Mouse (Mus musculus) heart, embryonic 11.5 days (tissue): ENCODE measurements around the gene Adora1. TPM values are rescaled to one million over a fixed set of nuclear protein-coding genes. Genes with fewer than 3 reads are reported as not detected.
"Not testable (repeated sequence)": the region's sequence is repeated elsewhere in the genome, so short reads cannot be mapped to it uniquely, and the experiment has no call there.

Experiments used
- ATAC-seq: fragments of 200-750 bp; cut with Nextera tagmentation; replicated peaks from 2 replicates; pipeline ENCODE4 v1.8.0; 2017; ENCODE audit warnings: moderate library complexity; ENCODE audit not compliant: insufficient number of reproducible peaks, low FRiP score, low TSS enrichment
- H3K27ac ChIP-seq: fragments of 300-500 bp; sonication (generic); 2 replicates; pipeline ENCODE4 v1.5.1; 2014; ENCODE audit warnings: mild to moderate bottlenecking, low read depth, low read length
- H3K27me3 ChIP-seq: fragments of 300-500 bp; sonication (generic); 2 replicates; pipeline ENCODE4 v1.6.1; 2014; ENCODE audit warnings: mild to moderate bottlenecking, low read length, mixed read lengths; ENCODE audit not compliant: control insufficient read depth, insufficient read depth
- H3K36me3 ChIP-seq: fragments of 300-500 bp; sonication (generic); 2 replicates; pipeline ENCODE4 v1.6.1; 2014; ENCODE audit warnings: mild to moderate bottlenecking, low read length, moderate library complexity, mixed read lengths; ENCODE audit not compliant: control insufficient read depth, insufficient read depth
- H3K4me1 ChIP-seq: fragments of 300-500 bp; sonication (generic); 2 replicates; pipeline ENCODE4 v1.6.1; 2014; ENCODE audit warnings: low read length; ENCODE audit not compliant: control insufficient read depth, insufficient read depth
- H3K4me2 ChIP-seq: fragments of 300-500 bp; sonication (generic); 2 replicates; pipeline ENCODE4 v1.6.1; 2014; ENCODE audit warnings: mild to moderate bottlenecking, moderate library complexity
- H3K4me3 ChIP-seq: fragments of 300-500 bp; sonication (generic); 2 replicates; pipeline ENCODE4 v1.5.1; 2014; ENCODE audit warnings: low read depth, low read length
- H3K9ac ChIP-seq: fragments of 300-500 bp; sonication (generic); 2 replicates; pipeline ENCODE4 v1.6.1; 2014; ENCODE audit warnings: mild to moderate bottlenecking, low read depth, low read length, moderate library complexity
- H3K9me3 ChIP-seq: fragments of 300-500 bp; sonication (generic); replicated peaks from 2 replicates; pipeline ENCODE4 v1.6.1; 2016; ENCODE audit warnings: low read length; ENCODE audit not compliant: control insufficient read depth
- WGBS: fragments of 180-500 bp; shearing (Covaris S2); extraction: QIAGEN DNeasy Blood & Tissue Kit; methylation state at CpG from one replicate; pipeline ENCODE4 v1.1.7; 2014; ENCODE audit not compliant: insufficient replicate concordance; 5-methylcytosine and 5-hydroxymethylcytosine counted together
- polyA plus RNA-seq: library from polyadenylated mRNA; unstranded; fragments of >200 nt; fragmentation: Nextera tagmentation; extraction: Ambion mirVana; gene quantifications from 2 replicates; pipeline ENCODE4 v1.2.1, GENCODE M21; 2014

Gene Adora1
- polyA plus RNA-seq, 1 experiment from 2014 or later: 4.4 TPM

DNA sequence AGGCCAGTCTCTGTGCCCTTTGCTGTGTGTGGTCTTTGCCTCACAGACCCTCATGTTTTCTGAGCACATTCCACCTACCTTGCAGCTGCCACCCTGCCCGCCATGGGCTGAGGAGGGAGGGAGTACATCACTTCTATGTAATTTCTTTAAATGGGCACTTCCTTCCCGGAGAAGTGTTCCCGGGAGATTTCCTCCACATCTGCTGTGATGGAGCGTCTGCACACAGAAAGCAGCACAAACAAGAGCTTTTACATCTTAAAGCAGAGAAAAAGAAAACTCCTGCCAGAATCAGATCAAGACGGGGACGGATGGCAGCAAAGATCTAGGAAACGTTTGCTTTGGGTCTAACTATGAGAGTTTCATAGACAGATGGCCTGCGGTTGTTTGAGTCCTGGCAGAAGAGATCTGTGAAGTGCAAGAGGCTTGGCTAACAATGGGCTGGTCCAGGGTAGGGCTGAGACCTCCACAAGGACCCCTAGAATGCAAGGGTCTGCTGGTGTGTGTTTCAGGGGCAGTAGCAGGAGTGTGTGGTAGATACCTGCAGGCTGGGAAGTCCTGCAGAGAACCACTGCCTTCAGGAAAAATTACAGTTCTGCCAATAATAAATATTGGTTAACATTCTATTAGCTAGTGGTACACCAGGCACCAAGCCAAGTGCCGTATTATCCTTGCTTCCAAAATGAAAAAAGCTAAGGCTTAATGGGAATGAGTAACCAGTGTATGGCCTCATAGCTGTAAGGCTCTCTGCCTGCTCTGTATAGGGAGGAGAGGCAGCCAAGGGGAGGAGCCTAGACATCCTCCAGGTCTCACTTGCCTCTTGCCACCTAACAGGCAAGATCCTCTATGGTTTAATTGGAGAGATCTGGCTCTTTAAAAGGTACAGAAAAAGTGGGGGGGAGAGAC lies 38.5 kb upstream of the Adora1 start:
- H3K9ac ChIP-seq: no peak overlapping the region; the same call in 1 of the 2 replicates
- no peak overlapping the region for H3K4me3 ChIP-seq
- H3K36me3 ChIP-seq: no peaks in the 10 kb centered on the region
- no peak overlapping the region for H3K4me2 ChIP-seq
- WGBS: 59% methylated on average over 9 of the region's 9 CpGs
- H3K27ac ChIP-seq: no peak overlapping the region
- H3K27me3 ChIP-seq: no peaks in the 10 kb centered on the region
- ATAC-seq: no peak
- peaks cover 12% of the 10 kb centered on the region for H3K4me1 ChIP-seq
- no peaks in the 10 kb centered on the region for H3K9me3 ChIP-seq

DNA sequence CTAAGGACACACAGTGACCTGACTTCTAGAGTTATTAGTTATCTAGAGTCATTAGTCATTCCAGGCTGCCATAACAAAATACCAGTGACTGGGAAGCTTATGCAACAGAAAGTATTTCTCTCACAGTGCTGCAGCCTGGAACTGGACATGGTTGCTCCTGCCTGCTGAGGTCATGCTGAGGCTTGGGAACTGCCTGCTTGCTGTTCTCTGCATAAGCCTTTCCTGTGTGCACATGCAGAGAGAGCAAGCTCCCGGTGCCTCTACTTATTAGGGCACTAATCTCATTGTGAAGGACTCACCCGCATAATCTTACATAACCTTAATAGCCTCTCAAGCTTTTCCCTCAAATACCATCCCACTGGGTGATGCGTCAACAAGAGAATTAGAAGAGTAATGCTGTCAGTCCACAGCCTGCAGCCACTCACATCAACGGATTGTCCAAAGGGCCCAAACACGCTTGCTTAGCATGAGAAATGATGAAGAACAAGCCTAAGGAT lies 37.6 kb upstream of the Adora1 start:
- H3K27ac ChIP-seq: no peak overlapping the region
- no peaks in the 10 kb centered on the region for H3K36me3 ChIP-seq
- no peaks in the 10 kb centered on the region for H3K27me3 ChIP-seq
- H3K9me3 ChIP-seq: no peaks in the 10 kb centered on the region
- no peak overlapping the region for H3K4me2 ChIP-seq
- no peak for ATAC-seq
- H3K4me3 ChIP-seq: no peak overlapping the region
- no peak overlapping the region for H3K9ac ChIP-seq
- peaks cover 12% of the 10 kb centered on the region for H3K4me1 ChIP-seq
- 68% methylated on average over 5 of the region's 5 CpGs for WGBS

GRCm38 (mm10) chr1:134270026-134270425 lies 34.8 kb upstream of the Adora1 start:
- Histone ChIP-seq H3K9ac (no peak overlapping the region), H3K27ac (no peak overlapping the region), H3K9me3 (no peaks in the 10 kb centered on the region), H3K27me3 (no peaks in the 10 kb centered on the region), H3K4me1 (no peaks in the 10 kb centered on the region), H3K4me2 (no peak overlapping the region), H3K4me3 (no peak overlapping the region), H3K36me3 (no peaks in the 10 kb centered on the region)
- WGBS: 73% methylated on average over 7 of the region's 7 CpGs
- no peak for ATAC-seq

- H3K9me3 ChIP-seq: 0 out of 2 replicates have a peak, but pooled peaks cover 1% of the 10 kb centered on the region
- H3K4me1 ChIP-seq: no peaks in the 10 kb centered on the region
- no peaks in the 10 kb centered on the region for H3K27me3 ChIP-seq
- ATAC-seq: no peak
- 48% methylated on average over 2 of the region's 2 CpGs for WGBS
- H3K36me3 ChIP-seq: no peaks in the 10 kb centered on the region
- no peak overlapping the region for H3K4me2 ChIP-seq
- H3K9ac ChIP-seq: no peak overlapping the region
- H3K4me3 ChIP-seq: no peak overlapping the region
- no peak overlapping the region for H3K27ac ChIP-seq
Measured at GRCm38 (mm10) chr1:134265797-134266196, 30.6 kb upstream of the Adora1 start.

GRCm38 (mm10) chr1:134264341-134264740 lies 29.1 kb upstream of the Adora1 start:
- H3K4me2 ChIP-seq: no peak overlapping the region
- WGBS: 85% methylated on average over 6 of the region's 6 CpGs
- no peak for ATAC-seq
- no peak overlapping the region for H3K27ac ChIP-seq
- H3K9me3 ChIP-seq: 0 out of 2 replicates have a peak, but pooled peaks cover 4% of the 10 kb centered on the region
- no peak overlapping the region for H3K9ac ChIP-seq
- H3K36me3 ChIP-seq: no peaks in the 10 kb centered on the region
- H3K4me3 ChIP-seq: no peak overlapping the region
- no peaks in the 10 kb centered on the region for H3K27me3 ChIP-seq
- H3K4me1 ChIP-seq: no peaks in the 10 kb centered on the region

- H3K36me3 ChIP-seq, H3K9me3 ChIP-seq, ATAC-seq, H3K4me3 ChIP-seq, H3K4me1 ChIP-seq, H3K27me3 ChIP-seq, H3K9ac ChIP-seq, H3K4me2 ChIP-seq, H3K27ac ChIP-seq: not testable (repeated sequence)
- WGBS: 68% methylated on average over 1 of the region's 1 CpGs
Measured at GRCm38 (mm10) chr1:134249681-134250080, 14.4 kb upstream of the Adora1 start.

DNA sequence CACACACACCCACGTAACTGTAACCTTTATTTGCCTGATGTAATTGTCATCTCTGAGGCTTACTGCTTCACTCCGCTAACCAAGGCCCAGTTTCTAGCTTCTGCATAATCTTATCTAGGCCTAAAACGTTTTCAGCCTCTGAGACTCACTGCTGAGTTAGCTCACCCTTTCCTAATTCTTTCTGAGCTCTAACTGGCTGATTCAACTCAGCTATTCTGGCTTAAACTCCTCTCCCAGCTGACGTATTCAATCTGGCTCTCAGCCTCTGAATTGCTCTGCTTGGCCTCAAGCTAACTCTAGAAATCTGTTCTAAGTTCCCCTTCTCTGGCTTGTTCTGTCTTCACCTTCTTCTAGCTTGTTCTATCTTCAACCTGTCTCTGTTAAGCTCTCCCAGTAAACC lies 11.4 kb upstream of the Adora1 start:
- 45% methylated on average over 4 of the region's 4 CpGs for WGBS

DNA sequence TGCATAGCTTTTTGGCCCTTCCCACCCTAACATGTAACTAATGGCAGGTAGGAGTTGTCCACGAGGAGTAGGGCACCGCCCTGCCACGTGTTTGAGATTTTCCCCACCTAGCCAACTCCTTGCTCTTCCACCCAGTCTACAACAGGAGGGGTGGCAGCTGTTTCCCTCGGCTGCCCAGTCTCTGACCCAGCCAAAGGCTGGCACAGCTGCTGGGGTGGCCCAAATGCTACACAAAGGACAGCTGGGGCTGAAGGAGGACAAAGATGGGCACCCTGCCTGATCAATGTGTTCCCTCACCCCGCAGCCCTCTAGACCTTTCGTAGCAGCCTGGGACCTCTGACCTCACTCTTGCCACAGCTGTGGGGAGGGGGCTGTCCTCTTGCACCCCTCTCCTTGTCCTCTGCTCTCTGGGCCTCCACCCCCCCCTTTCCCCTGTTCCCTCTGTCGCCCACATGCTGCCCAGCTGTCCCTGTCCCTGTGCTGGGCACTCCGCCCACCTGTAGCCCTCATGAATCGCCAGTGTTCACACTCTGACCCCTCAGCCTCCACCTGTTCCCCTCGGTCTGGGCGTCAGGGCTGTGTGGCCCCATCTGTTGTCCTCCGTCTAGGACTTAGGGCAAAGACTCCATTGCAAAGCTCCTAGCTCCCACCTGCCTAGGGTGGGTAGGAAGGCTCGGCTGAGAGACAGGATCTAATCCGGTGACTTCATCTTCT lies 9.9 kb upstream of the Adora1 start:
- H3K27me3 ChIP-seq: peaks cover 3% of the 10 kb centered on the region
- 79% methylated on average over 14 of the region's 14 CpGs for WGBS
- H3K9ac ChIP-seq: no peak overlapping the region
- H3K9me3 ChIP-seq: no peaks in the 10 kb centered on the region
- H3K36me3 ChIP-seq: no peaks in the 10 kb centered on the region
- no peak overlapping the region for H3K27ac ChIP-seq
- ATAC-seq: no peak
- H3K4me3 ChIP-seq: no peak overlapping the region
- peaks cover 12% of the 10 kb centered on the region for H3K4me1 ChIP-seq
- H3K4me2 ChIP-seq: no peak overlapping the region

More for the DNA sequence above, 11.4 kb upstream of the Adora1 start:
- H3K4me1 ChIP-seq: peaks cover 12% of the 10 kb centered on the region
- no peaks in the 10 kb centered on the region for H3K9me3 ChIP-seq
- H3K4me3 ChIP-seq: no peak overlapping the region
- peaks cover 3% of the 10 kb centered on the region; the same call in 1 of the 2 replicates for H3K27me3 ChIP-seq
- no peak overlapping the region for H3K9ac ChIP-seq
- no peak overlapping the region for H3K27ac ChIP-seq
- no peaks in the 10 kb centered on the region for H3K36me3 ChIP-seq
- H3K4me2 ChIP-seq: no peak overlapping the region
- ATAC-seq: no peak
